Mouse (Mus musculus) ES-E14 (cell line): ENCODE measurements around the gene Kif2b. TPM values are rescaled to one million over a fixed set of nuclear protein-coding genes. Genes with fewer than 3 reads are reported as not detected.

Source experiments
- DNase-seq: peaks from one replicate; pipeline ENCODE4 v3.0.0-alpha.2; 2013; ENCODE audit warnings: low read depth, low spot score
- H3K27ac ChIP-seq: 2 replicates; pipeline ENCODE4 v1.5.1; 2012; ENCODE audit warnings: low read depth, mild to moderate bottlenecking, low read length, moderate library complexity, mixed read lengths; ENCODE audit not compliant: poor library complexity, insufficient read depth, severe bottlenecking
- H3K36me3 ChIP-seq: 2 replicates; pipeline ENCODE4 v1.6.1; 2012; ENCODE audit warnings: mild to moderate bottlenecking, low read length, moderate library complexity, mixed read lengths; ENCODE audit not compliant: control insufficient read depth, poor library complexity, insufficient read depth, severe bottlenecking
- H3K4me1 ChIP-seq, 2 experiments: fragments of 150-350 bp in 1 of 2; sonication (generic) in 1 of 2; 2 replicates each; pipeline ENCODE4 v1.6.1; 2012; ENCODE audit warnings: low read length in 2 of 2, mild to moderate bottlenecking in 1 of 2, mixed read lengths in 1 of 2; ENCODE audit not compliant: control insufficient read depth in 2 of 2, insufficient read depth in 2 of 2, poor library complexity in 1 of 2
- H3K4me3 ChIP-seq, 2 experiments: fragments of 150-350 bp in 1 of 2; sonication (generic) in 1 of 2; 2 replicates each; pipeline ENCODE4 v1.5.1; 2012; ENCODE audit warnings: low read length in 2 of 2, low read depth in 1 of 2, mild to moderate bottlenecking in 1 of 2, mixed read lengths in 1 of 2; ENCODE audit not compliant: insufficient read depth in 1 of 2, poor library complexity in 1 of 2, severe bottlenecking in 1 of 2
- H3K9ac ChIP-seq: 2 replicates; pipeline ENCODE4 v1.6.1; 2012; ENCODE audit warnings: low read depth, mild to moderate bottlenecking, low read length, mixed read lengths; ENCODE audit not compliant: poor library complexity, insufficient read depth, severe bottlenecking
- H3K9me3 ChIP-seq: fragments of 150-350 bp; sonication (generic); 2 replicates; pipeline ENCODE4 v1.6.1; 2012; ENCODE audit warnings: low read depth, mild to moderate bottlenecking, low read length; ENCODE audit not compliant: control insufficient read depth, insufficient read depth
- CHD2 ChIP-seq: IDR thresholded peaks from 2 replicates; pipeline ENCODE4 v1.6.1; 2014; ENCODE audit warnings: mild to moderate bottlenecking, low read depth, low read length, inconsistent platforms
- HCFC1 ChIP-seq: IDR thresholded peaks from 2 replicates; pipeline ENCODE4 v1.6.1; 2012; ENCODE audit warnings: low read length, inconsistent platforms, borderline replicate concordance; ENCODE audit not compliant: insufficient read depth
- MAFK ChIP-seq: IDR thresholded peaks from 2 replicates; pipeline ENCODE4 v1.6.1; 2014; ENCODE audit warnings: mild to moderate bottlenecking, low read depth, low read length, inconsistent platforms; ENCODE audit not compliant: insufficient read depth
- ZC3H11A ChIP-seq: IDR thresholded peaks from 2 replicates; pipeline ENCODE4 v1.6.1; 2012; ENCODE audit warnings: low read depth, mild to moderate bottlenecking, inconsistent platforms, low read length, borderline replicate concordance
- ZNF384 ChIP-seq: IDR thresholded peaks from 2 replicates; pipeline ENCODE4 v1.6.1; 2012; ENCODE audit warnings: low read depth, low read length, inconsistent platforms
- in situ Hi-C, 2 experiments: fragments of 600-800 bp; cut with MboI; formaldehyde crosslinking; loops; one replicate each; pipeline ENCODE4 v1.15.1; 2025; ENCODE audit warnings: low sequenced_read_pairs in 2 of 2, inconsistent platforms in 1 of 2; ENCODE audit not compliant: unreplicated experiment in 2 of 2
- total RNA-seq: library from RNA; depleted of rRNA; stranded (reverse); fragments of 300-350 nt; gene quantifications from 2 replicates; pipeline ENCODE4 v1.2.3, GENCODE M21; 2012

Gene Kif2b
- total RNA-seq, 1 experiment: not detected

DNA sequence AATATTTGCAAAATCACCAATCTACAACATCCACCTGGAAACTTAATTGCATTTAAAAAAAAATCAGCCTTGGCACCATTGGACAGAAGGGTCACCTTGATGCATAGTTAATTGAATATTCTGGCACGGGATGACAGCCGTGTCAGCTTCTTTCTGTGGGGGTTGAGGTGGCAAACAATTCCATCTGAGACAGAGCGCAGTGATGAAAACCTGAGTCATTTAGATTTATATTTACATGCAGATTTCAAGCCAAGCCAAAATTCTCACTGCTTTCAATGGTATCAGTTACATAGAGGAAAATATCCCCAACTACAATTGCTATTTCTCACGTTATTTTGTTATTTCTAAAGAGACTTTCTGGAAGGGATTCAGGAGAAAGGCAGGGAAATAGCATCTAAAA lies 46.6 kb downstream of the Kif2b start:
- H3K4me1 ChIP-seq: no peaks in the 10 kb centered on the region
- no peak overlapping the region for H3K9ac ChIP-seq
- H3K4me3 ChIP-seq: no peak overlapping the region
- no peak overlapping the region for H3K27ac ChIP-seq
- no peak for DNase-seq
- H3K9me3 ChIP-seq: no peaks in the 10 kb centered on the region
- TF ChIP-seq HCFC1 (no peak), CHD2 (no peak), ZNF384 (no peak), MAFK (no peak), ZC3H11A (no peak)
- in situ Hi-C loops: no loop called here
- H3K36me3 ChIP-seq: no peaks in the 10 kb centered on the region
